Mouse (Mus musculus): ENCODE measurements around the gene Sfrp4.
"Not testable (repeated sequence)": the region's sequence is repeated elsewhere in the genome, so short reads cannot be mapped to it uniquely, and the experiment has no call there.

Sfrp4 gene

GRCm38 (mm10) chr13:19622573-19623227, at the start of gene Sfrp4:
Gene Sfrp4, plus strand, starts transcription at chr13:19623104.
- peak; percentile 33 for DNase-seq (ENCODE audit: low spot score)

- not testable (repeated sequence) for DNase-seq (ENCODE audit: low spot score)
Measured at GRCm38 (mm10) chr13:19574723-19575122, 48.2 kb upstream of the Sfrp4 start.

GRCm38 (mm10) chr13:19575947-19576346, 47.0 kb upstream of the Sfrp4 start:
- DNase-seq (ENCODE audit: low spot score) = no peak

- DNase-seq (ENCODE audit: low spot score) = no peak
Measured at GRCm38 (mm10) chr13:19590996-19591759, 31.7 kb upstream of the Sfrp4 start.

- DNase-seq (ENCODE audit: low spot score) = no peak
Measured at GRCm38 (mm10) chr13:19595141-19595540, 27.8 kb upstream of the Sfrp4 start.

- no peak for DNase-seq (ENCODE audit: low spot score)
Measured at GRCm38 (mm10) chr13:19599242-19599641, 23.7 kb upstream of the Sfrp4 start.

GRCm38 (mm10) chr13:19602531-19602930, 20.4 kb upstream of the Sfrp4 start:
- DNase-seq (ENCODE audit: low spot score) = no peak

- DNase-seq (ENCODE audit: low spot score) = peak; percentile 23
Measured at GRCm38 (mm10) chr13:19603719-19604118, 19.2 kb upstream of the Sfrp4 start.

GRCm38 (mm10) chr13:19604916-19605315, 18.0 kb upstream of the Sfrp4 start:
- no peak for DNase-seq (ENCODE audit: low spot score)

GRCm38 (mm10) chr13:19608120-19608519, 14.8 kb upstream of the Sfrp4 start:
- DNase-seq (ENCODE audit: low spot score) = no peak

GRCm38 (mm10) chr13:19612348-19612747, 10.6 kb upstream of the Sfrp4 start:
- DNase-seq (ENCODE audit: low spot score) = no peak

GRCm38 (mm10) chr13:19612963-19613362, 9.9 kb upstream of the Sfrp4 start:
- DNase-seq (ENCODE audit: low spot score) = no peak

GRCm38 (mm10) chr13:19613426-19613825, 9.5 kb upstream of the Sfrp4 start:
- no peak for DNase-seq (ENCODE audit: low spot score)

GRCm38 (mm10) chr13:19614311-19614710, 8.6 kb upstream of the Sfrp4 start:
- DNase-seq (ENCODE audit: low spot score) = no peak

GRCm38 (mm10) chr13:19618081-19618480, 4.8 kb upstream of the Sfrp4 start:
- no peak for DNase-seq (ENCODE audit: low spot score)

GRCm38 (mm10) chr13:19618841-19619215, 4.1 kb upstream of the Sfrp4 start:
- no peak for DNase-seq (ENCODE audit: low spot score)

GRCm38 (mm10) chr13:19619216-19619927, 3.5 kb upstream of the Sfrp4 start, which contains the start of gene Epdr1:
Gene Epdr1, minus strand, starts transcription at chr13:19619927.
- peak; percentile 49 for DNase-seq (ENCODE audit: low spot score)

GRCm38 (mm10) chr13:19623228-19623905, 463 bp downstream of the Sfrp4 start:
- DNase-seq (ENCODE audit: low spot score) = no peak

GRCm38 (mm10) chr13:19624632-19625320, 1.9 kb downstream of the Sfrp4 start:
- DNase-seq (ENCODE audit: low spot score) = no peak

- DNase-seq (ENCODE audit: low spot score) = no peak
Measured at GRCm38 (mm10) chr13:19626473-19626872, 3.6 kb downstream of the Sfrp4 start.

All from lung, postnatal 25 days (tissue).